Mouse (Mus musculus): ENCODE results near the gene 1700003E16Rik. TPM values are rescaled to one million over a fixed set of nuclear protein-coding genes. Genes with fewer than 3 reads are reported as not detected.

Gene 1700003E16Rik
- polyA plus RNA-seq, 2 experiments: 0.21 to 1.9 TPM

- no peak overlapping the region for H3K4me2 ChIP-seq (replicated peaks; ENCODE audit: low read depth, low read length, severe bottlenecking)
- H3K4me1 ChIP-seq (ENCODE audit: control insufficient read depth, insufficient read depth, low read length): no peaks in the 10 kb centered on the region
- no peak for ATAC-seq (ENCODE audit: low FRiP score, low read depth)
- no peaks in the 10 kb centered on the region for H3K9me3 ChIP-seq (ENCODE audit: control insufficient read depth, low read length)
- no peak for TF ChIP-seq POLR2A (IDR thresholded peaks at IDR 0.05; ENCODE audit: borderline replicate concordance, extremely low read depth, insufficient read depth, insufficient read length)
- H3K36me3 ChIP-seq (ENCODE audit: control insufficient read depth, insufficient read depth, low read length): peaks cover 100% of the 10 kb centered on the region
- H3K4me3 ChIP-seq (replicated peaks; ENCODE audit: low read length): no peak overlapping the region
- DNase-seq (ENCODE audit: low spot score): no peak
- no peak overlapping the region for H3K27ac ChIP-seq (replicated peaks; ENCODE audit: low read depth, low read length)
- H3K27me3 ChIP-seq (ENCODE audit: control insufficient read depth, insufficient read depth, low read length): no peaks in the 10 kb centered on the region
- no peak overlapping the region for H3K9ac ChIP-seq (ENCODE audit: low read depth, low read length, severe bottlenecking)
- 91% methylated on average over 7 of the region's 7 CpGs for WGBS
Observed at GRCm38 (mm10) chr6:83193571-83193970, 37.4 kb downstream of the 1700003E16Rik start.

GRCm38 (mm10) chr6:83197345-83198004, 41.3 kb downstream of the 1700003E16Rik start:
- 41% methylated on average over 15 of the region's 15 CpGs for WGBS
- no peaks in the 10 kb centered on the region for H3K4me1 ChIP-seq (ENCODE audit: control insufficient read depth, insufficient read depth, low read length)
- no peak overlapping the region for H3K4me3 ChIP-seq (replicated peaks; ENCODE audit: low read length)
- DNase-seq (ENCODE audit: low spot score): no peak
- H3K4me2 ChIP-seq (replicated peaks; ENCODE audit: low read depth, low read length, severe bottlenecking): no peak overlapping the region
- H3K27me3 ChIP-seq (ENCODE audit: control insufficient read depth, insufficient read depth, low read length): no peaks in the 10 kb centered on the region
- H3K36me3 ChIP-seq (ENCODE audit: control insufficient read depth, insufficient read depth, low read length): peaks cover 82% of the 10 kb centered on the region
- no peaks in the 10 kb centered on the region for H3K9me3 ChIP-seq (ENCODE audit: control insufficient read depth, low read length)
- ATAC-seq (ENCODE audit: low FRiP score, low read depth): no peak
- TF ChIP-seq POLR2A (IDR thresholded peaks at IDR 0.05; ENCODE audit: borderline replicate concordance, extremely low read depth, insufficient read depth, insufficient read length): no peak
- H3K27ac ChIP-seq (replicated peaks; ENCODE audit: low read depth, low read length): no peak overlapping the region
- H3K9ac ChIP-seq (ENCODE audit: low read depth, low read length, severe bottlenecking): no peak overlapping the region

- 89% methylated on average over 4 of the region's 4 CpGs for WGBS
- TF ChIP-seq POLR2A (IDR thresholded peaks at IDR 0.05; ENCODE audit: borderline replicate concordance, extremely low read depth, insufficient read depth, insufficient read length): no peak
- Histone ChIP-seq H3K27me3 (ENCODE audit: control insufficient read depth, insufficient read depth, low read length) (no peaks in the 10 kb centered on the region), H3K9me3 (ENCODE audit: control insufficient read depth, low read length) (no peaks in the 10 kb centered on the region), H3K4me2 (replicated peaks; ENCODE audit: low read depth, low read length, severe bottlenecking) (no peak overlapping the region), H3K9ac (ENCODE audit: low read depth, low read length, severe bottlenecking) (no peak overlapping the region), H3K4me1 (ENCODE audit: control insufficient read depth, insufficient read depth, low read length) (no peaks in the 10 kb centered on the region), H3K4me3 (replicated peaks; ENCODE audit: low read length) (no peak overlapping the region), H3K27ac (replicated peaks; ENCODE audit: low read depth, low read length) (no peak overlapping the region), H3K36me3 (ENCODE audit: control insufficient read depth, insufficient read depth, low read length) (peaks cover 24% of the 10 kb centered on the region)
- DNase-seq (ENCODE audit: low spot score) (no peak), ATAC-seq (ENCODE audit: low FRiP score, low read depth) (no peak)
Observed at GRCm38 (mm10) chr6:83203320-83203719, 47.1 kb downstream of the 1700003E16Rik start.

- ATAC-seq (ENCODE audit: low FRiP score, low read depth) (no peak), DNase-seq (ENCODE audit: low spot score) (no peak)
- no peak overlapping the region for H3K4me2 ChIP-seq (replicated peaks; ENCODE audit: low read depth, low read length, severe bottlenecking)
- H3K4me1 ChIP-seq (ENCODE audit: control insufficient read depth, insufficient read depth, low read length): peaks cover 3% of the 10 kb centered on the region; the same call in 1 of the 2 replicates
- 0 out of 2 replicates have a peak, but pooled peaks cover 3% of the 10 kb centered on the region for H3K36me3 ChIP-seq (ENCODE audit: control insufficient read depth, insufficient read depth, low read length)
- no peaks in the 10 kb centered on the region for H3K9me3 ChIP-seq (ENCODE audit: control insufficient read depth, low read length)
- H3K9ac ChIP-seq (ENCODE audit: low read depth, low read length, severe bottlenecking): no peak overlapping the region
- no peak overlapping the region for H3K27ac ChIP-seq (replicated peaks; ENCODE audit: low read depth, low read length)
- H3K27me3 ChIP-seq (ENCODE audit: control insufficient read depth, insufficient read depth, low read length): no peaks in the 10 kb centered on the region
- no peak for TF ChIP-seq POLR2A (IDR thresholded peaks at IDR 0.05; ENCODE audit: borderline replicate concordance, extremely low read depth, insufficient read depth, insufficient read length)
- H3K4me3 ChIP-seq (replicated peaks; ENCODE audit: low read length): no peak overlapping the region
- 92% methylated on average over 3 of the region's 3 CpGs for WGBS
Observed at GRCm38 (mm10) chr6:83205851-83206250, 49.6 kb downstream of the 1700003E16Rik start.

- no peak for DNase-seq (ENCODE audit: low spot score)
- TF ChIP-seq POLR2A (IDR thresholded peaks at IDR 0.05; ENCODE audit: borderline replicate concordance, extremely low read depth, insufficient read depth, insufficient read length): no peak
- Histone ChIP-seq H3K4me1 (ENCODE audit: control insufficient read depth, insufficient read depth, low read length) (peaks cover 3% of the 10 kb centered on the region; the same call in 1 of the 2 replicates), H3K36me3 (ENCODE audit: control insufficient read depth, insufficient read depth, low read length) (no peaks in the 10 kb centered on the region), H3K27ac (replicated peaks; ENCODE audit: low read depth, low read length) (no peak overlapping the region), H3K9ac (ENCODE audit: low read depth, low read length, severe bottlenecking) (no peak overlapping the region), H3K4me3 (replicated peaks; ENCODE audit: low read length) (no peak overlapping the region), H3K9me3 (ENCODE audit: control insufficient read depth, low read length) (no peaks in the 10 kb centered on the region), H3K27me3 (ENCODE audit: control insufficient read depth, insufficient read depth, low read length) (no peaks in the 10 kb centered on the region), H3K4me2 (replicated peaks; ENCODE audit: low read depth, low read length, severe bottlenecking) (no peak overlapping the region)
- no peak for ATAC-seq (ENCODE audit: low FRiP score, low read depth)
- 80% methylated on average over 11 of the region's 11 CpGs for WGBS
Observed at GRCm38 (mm10) chr6:83206321-83206720, 50.1 kb downstream of the 1700003E16Rik start.

Data from limb, embryonic 14.5 days (tissue).